Mouse (Mus musculus) C2C12 (cell line): ENCODE data around the gene Cdip1. TPM values are rescaled to one million over a fixed set of nuclear protein-coding genes. Genes with fewer than 3 reads are reported as not detected.
"Not testable (repeated sequence)": the region's sequence is repeated elsewhere in the genome, so short reads cannot be mapped to it uniquely, and the experiment has no call there.

ENCODE experiments used
- H3K27me3 ChIP-seq: one replicate; pipeline ENCODE4 v1.6.1; 2011; ENCODE audit not compliant: control insufficient read depth, insufficient read depth, insufficient read length
- H3K36me3 ChIP-seq: one replicate; pipeline ENCODE4 v1.6.1; 2011; ENCODE audit not compliant: control insufficient read depth, insufficient read depth
- H3K4me3 ChIP-seq: one replicate; pipeline ENCODE4 v1.5.1; 2011; ENCODE audit warnings: mild to moderate bottlenecking, control low read depth; ENCODE audit not compliant: poor library complexity, insufficient read depth, severe bottlenecking
- H3K79me2 ChIP-seq: one replicate; pipeline ENCODE4 v1.6.1; 2011; ENCODE audit not compliant: control insufficient read depth, insufficient read depth
- H3K79me3 ChIP-seq: one replicate; pipeline ENCODE4 v1.6.1; 2011; ENCODE audit warnings: low read depth, control low read depth
- H3ac ChIP-seq: one replicate; pipeline ENCODE3; 2011; ENCODE audit warnings: low read depth; ENCODE audit not compliant: control insufficient read depth, insufficient read length
- CEBPB ChIP-seq: IDR thresholded peaks from one replicate; pipeline ENCODE4 v1.6.1; 2011; ENCODE audit warnings: low read depth, mild to moderate bottlenecking, control low read depth, moderate library complexity
- CTCF ChIP-seq: IDR thresholded peaks from one replicate; pipeline ENCODE4 v1.5.1; 2011; ENCODE audit not compliant: control insufficient read depth, insufficient read depth, insufficient read length
- FOSL1 ChIP-seq: IDR thresholded peaks from one replicate; pipeline ENCODE4 v1.8.0; 2011; ENCODE audit warnings: mild to moderate bottlenecking, low read length; ENCODE audit not compliant: poor library complexity, insufficient read depth, severe bottlenecking
- MAX ChIP-seq: IDR thresholded peaks from one replicate; pipeline ENCODE4 v1.6.1; 2011; ENCODE audit warnings: mild to moderate bottlenecking, control low read depth
- MYOD1 ChIP-seq: IDR thresholded peaks from one replicate; pipeline ENCODE4 v1.6.1; 2011; ENCODE audit warnings: low read depth; ENCODE audit not compliant: control insufficient read depth, insufficient read length
- MYOG ChIP-seq: IDR thresholded peaks from one replicate; pipeline ENCODE4 v1.6.1; 2011; ENCODE audit not compliant: control insufficient read depth, insufficient read length; ENCODE audit errors: extremely low read depth
- USF1 ChIP-seq: IDR thresholded peaks from one replicate; pipeline ENCODE4 v1.6.1; 2011; ENCODE audit warnings: low read depth, mild to moderate bottlenecking, control low read depth, moderate library complexity
- polyA plus RNA-seq: library from polyadenylated mRNA; unstranded; fragments of >200 nt; fragmentation: generic; extraction: Trizol; gene quantifications from one replicate; pipeline ENCODE4 v1.2.1, GENCODE M21; 2012; ENCODE audit warnings: missing spikeins

Cdip1 gene
- polyA plus RNA-seq, 1 experiment = 22.0 TPM

DNA sequence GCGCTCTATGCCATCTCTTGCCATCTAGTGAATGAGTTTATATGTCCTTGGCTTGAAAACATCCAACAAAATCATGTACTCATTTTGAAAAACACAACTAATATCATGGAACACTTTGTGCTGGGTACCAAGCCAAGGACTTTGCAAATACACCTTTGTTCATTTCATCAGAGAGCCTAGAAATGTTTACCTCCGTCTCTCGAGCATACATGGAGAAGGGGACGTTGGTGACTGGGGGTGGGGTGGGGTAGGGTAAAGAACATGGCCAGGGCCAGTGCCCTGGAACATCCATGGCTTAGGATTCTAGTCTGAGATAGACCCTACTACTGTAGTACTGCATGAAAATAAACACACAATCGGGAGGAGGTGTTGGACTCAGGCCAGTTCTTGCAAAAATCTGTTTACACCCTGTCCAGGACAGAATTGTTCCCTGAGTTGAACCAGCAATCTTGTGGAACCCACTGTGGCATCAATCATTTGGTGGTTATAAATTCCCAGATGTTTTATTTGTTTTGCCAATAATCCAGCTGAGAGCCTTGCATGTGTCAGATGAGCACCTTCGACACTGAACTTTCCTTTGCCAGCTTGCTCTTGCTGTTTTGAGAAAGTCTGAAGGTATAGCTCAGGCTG is 39.3 kb upstream of the Cdip1 start:
- TF ChIP-seq CTCF = no peak
- TF ChIP-seq USF1 = no peak
- no peak for TF ChIP-seq MYOG
- no peak for TF ChIP-seq MAX
- TF ChIP-seq MYOD1 = no peak
- TF ChIP-seq FOSL1 = no peak
- TF ChIP-seq CEBPB = no peak

DNA sequence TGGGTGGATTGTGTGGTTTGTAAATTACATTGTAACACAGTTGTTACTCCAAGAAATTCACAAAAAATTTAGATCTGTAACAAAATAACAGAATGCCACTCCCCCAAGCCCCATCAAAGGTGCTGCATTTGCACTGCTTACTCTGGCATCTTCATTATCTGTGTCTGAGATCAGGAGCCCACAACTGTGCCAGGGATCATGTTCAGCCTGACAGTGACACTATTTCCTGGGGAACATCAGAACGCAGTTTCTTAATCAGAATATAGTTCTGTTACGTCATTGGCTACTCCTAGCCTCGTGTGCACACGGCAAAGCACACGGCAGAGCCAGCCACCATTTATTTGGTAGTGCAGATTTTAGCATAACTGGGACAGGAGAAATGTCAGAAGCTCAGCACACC is 37.5 kb upstream of the Cdip1 start:
- no peaks in the 10 kb centered on the region for H3K36me3 ChIP-seq
- TF ChIP-seq USF1 = no peak
- no peak for TF ChIP-seq CTCF
- TF ChIP-seq MYOD1 = no peak
- no peak for TF ChIP-seq CEBPB
- TF ChIP-seq FOSL1 = no peak
- TF ChIP-seq MAX = no peak
- TF ChIP-seq MYOG = no peak
- H3K79me2 ChIP-seq = no peaks in the 10 kb centered on the region
- H3ac ChIP-seq = no peak overlapping the region
- no peak overlapping the region for H3K4me3 ChIP-seq
- H3K79me3 ChIP-seq = no peaks in the 10 kb centered on the region
- no peaks in the 10 kb centered on the region for H3K27me3 ChIP-seq

More for the DNA sequence above, 39.3 kb upstream of the Cdip1 start:
- Histone ChIP-seq H3K27me3 (no peaks in the 10 kb centered on the region), H3K4me3 (no peak overlapping the region), H3K79me3 (no peaks in the 10 kb centered on the region), H3K79me2 (no peaks in the 10 kb centered on the region), H3ac (no peak overlapping the region), H3K36me3 (no peaks in the 10 kb centered on the region)

DNA sequence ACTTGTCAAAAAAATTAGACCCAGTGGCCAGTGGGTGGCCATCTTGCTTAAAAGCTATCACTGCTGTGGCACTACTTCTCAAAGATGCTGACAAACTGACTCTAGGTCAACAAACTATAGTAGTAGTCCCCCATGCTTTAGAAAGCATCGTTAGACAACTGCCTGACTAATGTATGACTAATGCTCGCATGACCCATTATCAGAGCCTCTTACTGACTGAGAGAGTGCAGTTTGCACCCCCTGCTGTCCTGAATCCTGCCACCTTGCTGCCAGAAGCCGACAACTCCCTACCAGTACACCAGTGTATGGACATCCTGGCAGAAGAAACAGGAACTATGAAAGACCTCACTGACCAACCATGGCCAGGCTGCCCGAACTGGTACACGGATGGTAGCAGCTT is 34.4 kb upstream of the Cdip1 start:
- not testable (repeated sequence) for H3ac ChIP-seq

DNA sequence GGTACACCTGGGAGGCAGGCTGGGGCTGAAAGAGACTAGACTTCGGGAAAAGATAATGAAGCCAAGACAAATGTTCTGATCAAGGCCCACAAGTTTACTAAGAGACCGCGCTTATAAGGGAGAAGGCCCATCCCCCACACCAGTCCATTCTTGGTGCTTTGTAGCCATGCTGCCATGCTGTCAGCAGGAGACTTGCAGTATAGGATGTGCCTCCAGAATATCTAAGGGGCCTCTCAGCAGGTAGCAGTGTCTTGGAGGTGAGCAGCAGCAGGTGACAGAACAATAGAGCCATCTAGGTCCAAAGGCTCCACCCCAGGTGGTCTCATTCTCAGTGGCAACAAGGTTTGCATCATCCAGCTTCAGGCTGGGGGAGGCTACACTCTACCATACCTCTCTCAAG is 28.3 kb upstream of the Cdip1 start:
- no peak for TF ChIP-seq MYOD1
- no peaks in the 10 kb centered on the region for H3K36me3 ChIP-seq
- H3K4me3 ChIP-seq = no peak overlapping the region
- H3K79me3 ChIP-seq = no peaks in the 10 kb centered on the region
- H3K79me2 ChIP-seq = no peaks in the 10 kb centered on the region
- H3K27me3 ChIP-seq = no peaks in the 10 kb centered on the region
- no peak overlapping the region for H3ac ChIP-seq

More for the DNA sequence above, 34.4 kb upstream of the Cdip1 start:
- not testable (repeated sequence) for H3K79me3 ChIP-seq, H3K4me3 ChIP-seq, H3K27me3 ChIP-seq, H3K79me2 ChIP-seq, H3K36me3 ChIP-seq

DNA sequence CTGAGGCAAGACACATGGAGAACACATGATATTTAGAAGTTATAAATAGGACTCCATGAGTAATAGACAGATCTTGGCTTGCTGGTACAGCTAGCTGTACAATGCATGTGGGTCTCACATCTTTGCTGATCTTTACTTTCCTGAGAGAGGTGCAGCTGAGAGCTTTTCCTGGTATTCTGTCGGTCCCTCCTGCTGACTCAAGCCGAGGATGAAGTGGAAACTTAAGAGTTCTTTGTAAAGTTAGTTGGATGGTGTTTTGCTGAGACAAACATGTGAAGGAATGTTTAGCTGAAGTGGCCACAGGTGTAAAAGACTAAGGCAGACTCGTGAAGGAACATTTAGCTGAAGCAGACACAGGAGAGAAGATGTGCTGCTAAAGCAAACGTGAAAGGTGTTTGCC is 6.5 kb upstream of the Cdip1 start:
- no peak overlapping the region for H3ac ChIP-seq
- no peaks in the 10 kb centered on the region for H3K36me3 ChIP-seq
- no peak overlapping the region for H3K4me3 ChIP-seq

DNA sequence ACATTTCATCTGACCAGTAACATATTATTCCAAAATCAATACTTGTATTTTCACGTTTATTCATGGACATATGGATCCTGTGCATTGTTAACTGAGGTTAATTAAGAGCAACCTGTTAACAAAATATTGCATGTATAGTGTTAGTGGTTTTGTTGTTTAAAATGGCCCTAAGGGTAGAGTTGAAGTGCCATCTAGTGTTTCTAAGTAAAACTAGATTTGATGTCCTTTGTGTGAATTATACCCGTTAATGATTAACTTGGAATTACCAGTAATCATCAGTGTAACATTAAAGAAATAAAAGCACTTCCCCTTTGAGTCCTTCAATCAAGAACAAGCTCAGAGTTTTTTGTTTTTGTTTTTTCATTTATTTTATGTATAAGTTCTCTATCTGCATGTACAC is 1.2 kb upstream of the Cdip1 start:
- no peak for TF ChIP-seq FOSL1
- TF ChIP-seq MYOG = no peak
- no peak for TF ChIP-seq MYOD1
- TF ChIP-seq MAX = no peak
- no peak for TF ChIP-seq USF1
- no peak for TF ChIP-seq CEBPB
- no peak for TF ChIP-seq CTCF
- H3ac ChIP-seq = no peak overlapping the region

More for the DNA sequence above, 6.5 kb upstream of the Cdip1 start:
- no peaks in the 10 kb centered on the region for H3K79me2 ChIP-seq
- no peaks in the 10 kb centered on the region for H3K79me3 ChIP-seq
- no peaks in the 10 kb centered on the region for H3K27me3 ChIP-seq
- TF ChIP-seq MYOG (no peak), CEBPB (no peak), USF1 (no peak), CTCF (no peak), MYOD1 (no peak), FOSL1 (no peak), MAX (no peak)

More for the DNA sequence above, 1.2 kb upstream of the Cdip1 start:
- Histone ChIP-seq H3K27me3 (no peaks in the 10 kb centered on the region), H3K36me3 (peaks cover 3% of the 10 kb centered on the region), H3K79me3 (peaks cover 29% of the 10 kb centered on the region), H3K4me3 (no peak overlapping the region), H3K79me2 (peaks cover 34% of the 10 kb centered on the region)
